Mouse (Mus musculus): ENCODE measurements around the gene Gm45521.

The Gm45521 gene

GRCm38 (mm10) chr14:7957049-7957448, at the start of gene Gm45521:
Gene Gm45521, plus strand, starts transcription at chr14:7957288.
- DNase-seq = no peak

GRCm38 (mm10) chr14:7909472-7909871, 47.6 kb upstream of the Gm45521 start:
- no peak for DNase-seq

DNA sequence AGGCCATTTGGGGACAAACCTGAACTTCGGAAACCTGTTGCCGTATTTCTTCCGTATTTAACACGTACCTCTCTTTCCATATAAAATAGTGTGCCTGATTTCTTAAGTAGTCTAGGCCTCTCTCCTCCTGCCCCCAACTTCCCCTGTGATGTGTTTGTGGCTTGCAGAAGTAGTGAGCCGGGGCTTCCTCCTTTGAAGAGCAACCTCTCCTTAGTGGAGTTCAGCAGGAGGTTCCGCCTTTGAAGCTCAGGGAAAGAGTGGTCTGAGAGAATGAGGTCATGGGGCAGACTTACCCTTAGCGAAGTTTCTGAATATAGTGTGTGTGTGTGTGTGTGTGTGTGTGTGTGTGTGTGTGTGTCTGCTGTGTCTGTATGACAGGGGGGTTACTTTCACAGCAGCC, 43.2 kb upstream of the Gm45521 start:
- no peak for DNase-seq

GRCm38 (mm10) chr14:7914461-7914860, 42.6 kb upstream of the Gm45521 start:
- DNase-seq = no peak

DNA sequence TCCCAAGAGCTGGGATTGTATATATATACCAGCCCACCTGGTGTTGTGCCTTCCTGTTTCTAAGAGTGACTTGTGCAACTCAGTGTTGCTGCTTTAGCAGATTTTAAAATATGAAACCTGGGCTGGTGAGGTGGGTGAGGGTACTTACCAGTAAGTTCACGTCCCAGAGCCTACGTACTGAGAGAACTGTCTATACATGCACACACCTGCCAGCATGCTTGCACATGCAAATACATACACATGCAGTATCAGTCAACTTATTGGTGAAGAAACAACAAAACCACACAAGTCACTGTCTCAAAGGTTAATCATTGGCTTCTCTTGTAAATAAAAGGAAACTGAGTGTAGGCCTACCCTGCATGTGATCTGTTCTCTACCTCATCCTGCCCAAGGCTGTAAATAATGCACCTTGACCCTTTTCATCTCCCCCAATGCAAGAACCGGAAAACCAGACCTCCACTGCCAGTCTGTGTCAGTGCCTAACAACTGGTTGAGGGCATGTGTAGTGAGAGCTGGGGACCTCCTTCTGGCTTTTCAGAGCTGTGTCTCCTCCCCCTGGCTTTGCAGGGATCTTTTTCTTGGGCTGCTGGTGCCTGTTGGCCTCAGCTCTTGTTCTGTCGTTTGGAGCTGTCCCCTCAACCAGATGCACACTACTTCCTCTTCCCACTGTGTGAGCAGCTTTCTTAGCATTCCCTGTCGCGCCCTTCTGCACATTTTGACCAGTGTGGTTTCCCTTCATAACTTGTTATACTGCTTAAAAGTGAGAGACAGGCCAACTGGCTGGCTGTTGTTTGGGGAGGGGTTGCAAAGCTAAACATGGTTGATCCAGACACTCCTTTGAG, 38.7 kb upstream of the Gm45521 start:
- DNase-seq = no peak

DNA sequence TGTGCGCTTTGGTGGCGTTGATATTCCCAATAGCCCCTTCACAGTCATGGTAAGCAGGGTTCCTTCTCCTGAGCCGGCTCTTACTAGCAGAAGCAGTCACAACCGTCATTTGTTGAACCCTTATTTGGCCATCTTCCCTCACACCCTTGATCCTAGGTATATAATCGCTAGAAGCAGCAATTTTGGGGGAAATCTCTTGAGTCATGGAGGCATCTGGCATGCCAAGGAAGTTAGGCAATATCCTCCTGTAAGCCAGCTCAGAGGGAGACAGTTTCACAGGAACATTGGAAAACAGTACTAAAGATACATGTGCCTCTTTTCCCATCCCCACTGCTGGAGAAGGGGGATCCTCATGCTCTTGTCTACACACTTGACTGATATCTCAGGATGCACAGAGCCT, 37.8 kb upstream of the Gm45521 start:
- no peak for DNase-seq

DNA sequence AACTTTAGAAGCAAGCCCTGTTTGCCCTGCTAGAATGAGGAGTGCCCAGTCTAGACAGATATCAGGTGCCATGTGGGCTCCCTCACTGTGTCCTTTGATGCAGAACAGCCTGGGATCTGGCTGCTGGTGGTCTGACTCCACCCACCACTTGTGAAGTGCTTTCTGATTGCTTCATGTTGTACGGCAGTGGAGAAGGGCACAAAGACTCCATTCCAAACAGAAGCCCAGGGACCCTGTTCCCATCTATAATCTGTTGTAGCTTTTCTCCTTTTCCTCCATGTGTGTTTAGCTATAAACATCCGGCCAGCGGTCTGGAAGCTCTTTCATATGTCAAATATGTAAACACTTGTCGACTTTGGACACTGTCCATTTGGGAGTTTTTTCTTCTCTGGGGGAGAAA, 37.2 kb upstream of the Gm45521 start:
- no peak for DNase-seq

DNA sequence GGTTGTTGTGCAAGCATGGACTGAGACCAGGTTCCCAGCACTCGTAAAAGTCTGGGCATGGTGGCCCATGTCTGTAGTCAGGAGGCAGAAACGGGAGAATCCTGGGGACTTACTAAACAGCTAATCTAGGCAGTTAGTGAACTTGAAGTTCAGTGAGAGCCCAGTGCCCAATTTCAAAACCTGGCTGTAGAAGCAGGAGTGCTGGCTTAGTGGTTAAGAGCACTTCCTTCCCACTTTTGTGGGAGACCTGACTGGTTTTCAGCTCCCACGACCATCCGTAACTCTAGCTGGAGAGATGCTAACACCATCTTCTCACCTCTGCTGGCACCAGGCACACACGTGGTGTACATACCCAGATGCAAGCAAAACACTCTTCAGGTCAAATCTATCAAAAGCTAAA, 35.6 kb upstream of the Gm45521 start:
- no peak for DNase-seq

DNA sequence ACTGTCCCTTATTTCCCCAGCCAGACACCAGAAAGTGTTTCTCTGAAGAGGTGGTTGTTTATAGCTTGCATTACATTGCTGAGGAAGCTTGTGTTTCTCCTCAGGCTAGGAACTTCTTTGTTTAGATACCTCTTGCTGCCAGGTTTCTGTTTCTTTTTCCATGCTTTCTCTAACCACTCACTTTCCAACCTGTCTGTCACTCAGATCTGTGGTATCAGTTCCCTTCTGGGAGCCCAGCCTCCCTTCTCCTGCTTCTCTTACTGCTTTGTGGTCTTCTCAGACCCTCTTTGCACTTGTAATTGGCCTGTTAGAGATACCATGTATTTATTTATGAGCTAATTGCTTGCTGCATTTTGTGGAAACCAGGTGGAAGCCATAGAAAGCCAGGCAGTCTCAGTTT, 33.5 kb upstream of the Gm45521 start:
- no peak for DNase-seq

DNA sequence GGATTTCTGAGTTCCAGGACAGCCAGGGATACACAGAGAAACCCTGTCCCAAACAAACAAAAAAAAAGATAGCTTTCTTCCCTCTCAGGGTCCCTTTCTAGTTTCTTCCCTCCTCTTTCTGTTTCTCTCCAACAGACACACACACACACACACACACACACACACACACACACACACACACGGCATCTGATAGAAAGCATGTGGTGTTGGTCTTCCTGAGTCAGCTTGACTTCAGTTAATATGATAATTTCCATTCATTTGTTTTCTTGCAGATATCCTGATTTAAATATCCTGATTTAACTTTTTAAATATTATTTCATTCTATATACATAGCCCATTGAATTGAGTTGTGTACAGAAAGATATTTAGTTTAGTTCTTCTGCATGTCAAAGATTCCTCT, 28.7 kb upstream of the Gm45521 start:
- DNase-seq = no peak

DNA sequence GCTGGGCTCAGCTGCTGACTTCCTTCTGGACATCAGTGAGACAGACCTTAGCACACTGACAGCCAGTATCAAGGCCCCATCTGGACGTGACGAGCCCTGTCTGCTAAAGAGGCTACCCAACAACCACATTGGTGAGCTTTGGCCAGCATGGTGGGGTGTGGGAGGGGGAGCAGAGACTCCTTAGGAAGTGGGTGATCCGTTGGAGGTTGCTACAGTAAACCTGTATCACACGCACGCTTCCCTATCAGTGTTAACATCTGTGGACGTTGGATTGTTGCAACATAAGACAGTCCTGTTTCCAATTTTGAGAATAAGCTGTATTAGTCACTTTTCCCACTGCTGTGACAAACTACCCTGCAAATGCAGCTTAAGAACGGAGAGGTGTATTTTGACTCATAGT, 28.1 kb upstream of the Gm45521 start:
- no peak for DNase-seq

DNA sequence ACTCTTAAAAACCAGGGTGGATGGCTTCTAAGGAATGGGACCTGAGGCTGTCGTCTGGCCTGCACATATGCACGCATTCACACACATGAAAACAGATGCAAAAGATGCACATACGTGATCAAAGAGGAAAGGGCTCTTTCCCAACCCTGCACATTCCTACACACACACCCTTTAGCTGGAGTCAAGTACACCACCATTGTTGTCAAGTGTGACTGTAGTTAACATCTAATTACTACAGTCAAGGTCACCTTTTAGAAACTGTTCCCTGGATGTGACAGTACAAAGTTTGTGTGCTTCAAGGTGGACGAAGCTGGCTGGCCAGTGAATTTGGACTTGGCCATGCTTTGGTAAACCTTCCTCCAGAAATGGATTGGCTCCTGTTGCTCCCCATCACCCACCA, 24.9 kb upstream of the Gm45521 start:
- no peak for DNase-seq

DNA sequence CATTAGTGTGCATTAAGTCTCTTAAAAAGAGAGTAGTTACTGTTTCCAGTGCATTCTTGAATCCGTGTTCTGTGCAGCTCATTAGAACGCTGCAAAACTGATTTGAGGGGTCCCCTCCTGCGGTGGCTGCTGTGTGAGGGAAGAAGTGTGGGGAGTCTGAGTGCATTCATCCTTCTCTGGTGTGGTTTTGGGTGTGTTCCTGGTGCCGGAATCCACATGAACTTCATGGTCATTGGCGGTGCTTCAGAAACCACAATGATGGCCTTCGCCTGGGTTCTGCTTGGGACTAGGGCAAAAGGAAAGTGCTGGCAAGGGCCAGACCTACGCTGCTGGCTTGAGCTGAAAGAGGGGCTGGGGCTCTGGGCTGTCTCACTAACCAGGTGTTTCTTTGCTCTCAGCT, 22.9 kb upstream of the Gm45521 start:
- no peak for DNase-seq

DNA sequence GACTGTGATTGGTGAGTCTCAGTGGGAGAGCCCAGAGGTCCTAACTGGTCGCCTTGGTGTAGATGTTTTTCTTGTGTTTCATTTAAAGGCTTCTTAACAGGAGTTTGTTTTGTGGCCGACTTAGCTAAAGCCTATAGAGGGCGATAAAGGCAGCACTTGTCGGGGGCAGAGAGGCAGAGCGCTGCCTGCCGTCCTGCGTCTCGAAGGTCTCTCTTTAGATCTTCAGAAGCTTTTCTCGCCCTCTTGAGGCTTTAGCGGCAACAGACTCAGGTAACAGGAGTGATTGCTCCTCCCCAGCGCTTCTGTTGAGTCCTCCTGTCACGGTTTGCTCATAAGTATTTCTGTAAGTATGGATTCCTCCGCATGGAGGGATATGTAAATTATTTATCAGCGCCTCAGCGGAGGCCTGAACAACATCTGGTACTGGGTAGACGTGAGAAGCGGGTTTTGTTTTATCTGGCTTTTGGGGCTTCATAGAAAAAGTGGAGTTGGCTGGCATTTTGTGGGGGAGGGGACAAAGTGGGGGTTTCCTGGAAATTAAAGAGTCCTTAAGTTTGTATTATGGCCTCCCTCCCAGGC, 19.9 kb upstream of the Gm45521 start:
- DNase-seq = no peak

GRCm38 (mm10) chr14:7938809-7939784, 18.0 kb upstream of the Gm45521 start:
- DNase-seq = no peak

- DNase-seq = no peak
Measured at GRCm38 (mm10) chr14:7941413-7941812, 15.7 kb upstream of the Gm45521 start.

DNA sequence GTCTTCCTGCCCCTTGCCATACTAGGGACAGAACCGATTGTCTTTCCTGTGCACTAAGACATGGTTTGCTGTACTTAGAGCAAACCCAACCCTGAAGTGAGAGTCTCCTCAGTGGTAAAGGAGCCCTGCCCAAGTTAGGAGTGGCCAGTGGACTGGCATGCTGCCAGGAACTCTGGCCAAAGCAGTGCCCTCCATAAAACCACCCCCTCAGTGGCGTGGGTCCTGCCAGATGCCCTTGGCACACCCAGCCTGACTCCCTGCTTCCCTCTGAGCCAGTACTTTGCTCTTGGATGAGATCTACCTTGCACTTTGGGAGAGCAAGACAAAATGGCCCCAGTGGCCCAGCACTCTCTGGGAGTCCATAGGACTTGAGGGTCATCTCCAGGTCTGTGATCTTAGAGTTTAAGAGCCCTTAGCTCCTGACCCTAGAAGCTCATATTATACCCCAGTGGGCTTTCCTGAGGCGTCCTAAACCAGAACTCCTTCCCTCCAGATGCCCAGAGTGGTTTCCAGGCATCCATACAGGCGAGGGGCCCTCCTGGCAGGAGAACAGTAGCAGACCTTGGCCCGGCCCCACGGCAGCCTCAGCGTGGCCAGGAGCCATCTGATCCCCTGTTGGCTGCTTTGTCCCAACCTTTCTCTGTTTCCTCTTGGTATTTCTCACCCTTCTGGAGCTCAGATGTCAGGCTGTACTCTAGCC, 13.8 kb upstream of the Gm45521 start:
- DNase-seq = no peak

GRCm38 (mm10) chr14:7943801-7944135, 13.3 kb upstream of the Gm45521 start:
- DNase-seq = no peak

DNA sequence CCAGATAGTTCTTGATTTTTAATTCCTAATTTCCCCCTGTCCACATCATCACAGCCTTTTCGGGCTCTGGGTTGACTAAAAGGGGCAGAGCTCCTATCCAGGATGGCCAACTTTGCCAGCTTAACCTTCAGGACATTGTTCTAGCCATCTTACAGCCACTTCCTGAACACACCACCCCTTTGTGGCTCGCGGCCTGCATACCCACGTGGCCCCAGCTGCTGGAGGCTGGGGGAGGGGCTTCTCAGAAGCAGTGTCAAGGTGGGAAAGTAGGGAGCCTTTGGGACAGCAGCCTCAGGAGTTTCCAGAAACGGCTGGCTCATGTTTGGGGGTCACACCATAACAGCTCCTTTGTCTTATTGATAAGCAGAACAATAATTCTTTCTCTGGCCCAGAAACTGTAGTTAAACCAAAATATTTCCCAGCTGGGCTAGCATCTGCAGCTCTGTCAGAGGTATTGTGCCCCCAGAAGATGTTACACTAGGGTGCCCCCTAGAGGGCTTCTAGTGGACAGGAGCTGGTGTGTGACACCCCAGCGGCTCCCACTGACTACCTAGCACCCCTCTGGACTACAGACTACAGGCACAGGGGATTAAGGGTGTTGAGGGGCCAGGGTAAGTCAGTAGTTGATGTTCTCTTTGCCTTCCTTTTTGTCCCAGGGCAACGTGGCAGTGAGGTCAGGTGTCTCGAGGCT, 12.6 kb upstream of the Gm45521 start:
- DNase-seq = no peak

DNA sequence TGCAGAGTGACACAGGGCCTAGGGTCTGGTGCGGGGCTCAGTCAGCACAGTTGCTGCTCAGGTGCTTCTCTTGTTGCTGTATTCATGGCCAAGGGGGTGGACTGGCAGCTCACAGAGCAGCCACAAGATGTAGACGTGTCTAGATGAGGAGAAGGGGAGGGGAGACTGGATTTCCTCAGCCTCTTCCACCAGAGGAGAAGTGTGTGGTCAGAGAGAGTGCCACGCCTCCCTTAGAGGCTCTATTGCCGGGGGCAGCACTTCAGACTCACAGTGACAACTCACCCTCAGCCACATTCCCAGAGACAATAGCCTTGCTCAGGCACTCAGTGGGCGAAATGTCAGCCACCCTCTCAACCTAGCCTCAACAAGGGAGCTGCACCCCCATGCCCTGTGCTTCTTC, 11.8 kb upstream of the Gm45521 start:
- DNase-seq = no peak

- DNase-seq = no peak
Measured at GRCm38 (mm10) chr14:7951234-7951633, 5.9 kb upstream of the Gm45521 start.

DNA sequence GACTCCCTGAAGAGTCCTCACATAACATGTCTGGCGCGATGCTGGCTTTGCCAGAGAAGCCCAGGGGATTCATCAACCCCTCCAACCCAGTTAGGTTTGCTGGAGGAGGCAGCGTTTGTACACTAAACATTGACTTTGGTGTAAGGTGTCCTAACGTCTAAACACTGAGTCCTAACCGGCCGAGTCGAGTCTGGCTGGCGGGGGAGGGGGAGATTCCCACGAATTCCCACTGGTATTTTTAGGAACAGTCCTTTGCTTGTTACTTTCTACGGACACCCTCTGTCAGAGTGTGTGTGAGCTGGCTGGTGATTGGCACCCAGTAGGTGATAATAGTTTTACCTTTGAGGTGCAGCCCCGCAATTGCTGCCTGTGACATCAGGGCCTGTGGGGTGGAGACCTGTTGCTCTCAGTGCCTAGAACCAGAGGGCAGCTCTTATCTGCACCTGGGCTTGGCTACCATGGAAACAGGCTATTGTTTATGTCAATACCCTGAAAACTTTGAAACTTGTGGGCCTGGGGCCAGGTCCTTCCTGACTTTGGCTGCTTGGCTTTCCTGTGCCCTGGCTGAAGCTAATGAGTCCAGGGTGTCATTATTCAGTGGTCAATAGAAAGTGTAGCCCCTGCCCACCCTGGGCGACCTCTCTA, 4.4 kb upstream of the Gm45521 start:
- no peak for DNase-seq

Data from cerebellum, adult 9-10 months (tissue).